Mouse (Mus musculus) limb, embryonic 13.5 days (tissue): Measurements from ENCODE around the gene Fli1. TPM values are rescaled to one million over a fixed set of nuclear protein-coding genes. Genes with fewer than 3 reads are reported as not detected.

Source experiments
- ATAC-seq: fragments of 200-750 bp; cut with Nextera tagmentation; 2 replicates; pipeline ENCODE4 v1.8.0; 2017; ENCODE audit warnings: low read depth, moderate number of reproducible peaks, moderate TSS enrichment; ENCODE audit not compliant: low FRiP score
- H3K27ac ChIP-seq: fragments of 300-500 bp; sonication (generic); 2 replicates; pipeline ENCODE4 v1.5.1; 2015; ENCODE audit warnings: inconsistent platforms, mild to moderate bottlenecking, moderate library complexity
- H3K27me3 ChIP-seq: fragments of 300-500 bp; sonication (generic); 2 replicates; pipeline ENCODE4 v1.6.1; 2015; ENCODE audit warnings: mild to moderate bottlenecking, inconsistent platforms
- H3K36me3 ChIP-seq: fragments of 300-500 bp; sonication (generic); 2 replicates; pipeline ENCODE4 v1.6.1; 2015; ENCODE audit warnings: inconsistent platforms, mild to moderate bottlenecking, moderate library complexity
- H3K4me1 ChIP-seq: fragments of 300-500 bp; sonication (generic); 2 replicates; pipeline ENCODE4 v1.6.1; 2015; ENCODE audit warnings: inconsistent platforms
- H3K4me2 ChIP-seq: fragments of 300-500 bp; sonication (generic); replicated peaks from 2 replicates; pipeline ENCODE4 v1.6.1; 2015; ENCODE audit warnings: inconsistent platforms, mild to moderate bottlenecking, moderate library complexity
- H3K4me3 ChIP-seq: fragments of 300-500 bp; sonication (generic); 2 replicates; pipeline ENCODE4 v1.5.1; 2015; ENCODE audit warnings: moderate library complexity, mild to moderate bottlenecking, inconsistent platforms
- H3K9ac ChIP-seq: fragments of 300-500 bp; sonication (generic); 2 replicates; pipeline ENCODE4 v1.6.1; 2015; ENCODE audit warnings: mild to moderate bottlenecking, inconsistent platforms
- H3K9me3 ChIP-seq: fragments of 300-500 bp; sonication (generic); 2 replicates; pipeline ENCODE4 v1.6.1; 2016; ENCODE audit warnings: inconsistent platforms
- WGBS: fragments of 180-500 bp; shearing (Covaris S2); methylation state at CpG from one replicate; pipeline ENCODE4 v1.1.7; 2015; 5-methylcytosine and 5-hydroxymethylcytosine counted together
- polyA plus RNA-seq: library from polyadenylated mRNA; unstranded; fragments of >200 nt; fragmentation: Nextera tagmentation; extraction: Ambion mirVana; gene quantifications from 2 replicates; pipeline ENCODE4 v1.2.1, GENCODE M21; 2015

Gene Fli1
- polyA plus RNA-seq, 1 experiment from 2014 or later = 34.3 TPM

DNA sequence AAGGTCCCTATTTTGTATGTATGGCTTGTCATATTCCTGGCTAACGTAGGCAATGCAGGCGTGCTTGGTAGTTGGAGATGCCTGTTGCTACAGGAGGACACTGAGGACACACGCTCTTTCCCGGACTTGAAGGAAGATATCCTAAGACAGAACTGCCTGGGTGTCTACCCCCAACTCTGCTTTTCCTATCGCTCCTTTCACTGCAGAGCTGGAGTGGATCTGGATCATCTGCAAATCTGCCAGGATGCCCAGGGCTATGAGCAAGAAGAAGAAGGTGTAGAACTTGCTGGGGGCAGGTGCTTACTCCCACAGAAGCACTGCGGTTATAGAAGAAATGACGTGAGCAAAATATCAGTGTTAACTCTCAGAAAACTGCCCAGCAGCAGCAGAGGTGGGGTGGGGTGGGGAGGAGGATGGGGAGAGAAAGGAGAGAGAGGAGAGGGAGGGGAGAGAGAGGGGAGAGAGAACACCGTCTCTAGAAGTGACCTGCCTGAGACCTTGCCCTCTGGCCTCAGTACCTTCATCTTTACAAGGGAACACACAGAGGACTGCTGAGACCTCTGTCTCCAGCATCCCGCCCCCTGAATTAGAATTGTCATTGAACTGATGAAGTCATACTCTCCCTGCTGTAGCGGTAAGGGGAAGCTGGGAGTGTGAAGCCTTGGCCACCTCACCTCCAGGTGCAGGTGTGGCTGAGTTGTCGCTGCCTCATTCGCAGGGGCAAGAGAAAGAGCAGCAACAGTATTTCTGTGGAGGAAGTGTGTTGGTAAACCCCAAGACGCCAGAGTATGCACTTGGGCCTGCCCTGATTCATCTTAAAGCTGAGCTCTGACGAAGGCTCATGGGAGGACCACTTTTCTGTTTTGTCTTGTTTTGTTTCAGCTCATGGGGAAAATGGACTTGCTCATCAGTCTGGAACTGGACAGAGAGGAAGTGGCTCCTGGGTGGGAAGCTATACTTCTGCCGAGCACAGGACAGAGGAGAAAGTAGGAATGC lies 35.5 kb downstream of the Fli1 start:
- Histone ChIP-seq H3K4me2 (no peak overlapping the region), H3K9ac (no peak overlapping the region), H3K4me1 (peaks cover 72% of the 10 kb centered on the region), H3K27me3 (no peaks in the 10 kb centered on the region), H3K27ac (peak overlapping the region; percentile 39), H3K9me3 (no peaks in the 10 kb centered on the region), H3K36me3 (no peaks in the 10 kb centered on the region), H3K4me3 (no peak overlapping the region)
- 65% methylated on average over 15 of the region's 15 CpGs for WGBS
- no peak for ATAC-seq

GRCm38 (mm10) chr9:32506161-32506560 lies 36.5 kb downstream of the Fli1 start:
- 55% methylated on average over 8 of the region's 8 CpGs for WGBS
- Histone ChIP-seq H3K27ac (no peak overlapping the region; the same call in 1 of the 2 replicates), H3K4me3 (no peak overlapping the region), H3K4me2 (no peak overlapping the region), H3K9me3 (no peaks in the 10 kb centered on the region), H3K36me3 (no peaks in the 10 kb centered on the region), H3K27me3 (no peaks in the 10 kb centered on the region), H3K4me1 (peaks cover 75% of the 10 kb centered on the region), H3K9ac (no peak overlapping the region; the same call in 1 of the 2 replicates)
- no peak for ATAC-seq

DNA sequence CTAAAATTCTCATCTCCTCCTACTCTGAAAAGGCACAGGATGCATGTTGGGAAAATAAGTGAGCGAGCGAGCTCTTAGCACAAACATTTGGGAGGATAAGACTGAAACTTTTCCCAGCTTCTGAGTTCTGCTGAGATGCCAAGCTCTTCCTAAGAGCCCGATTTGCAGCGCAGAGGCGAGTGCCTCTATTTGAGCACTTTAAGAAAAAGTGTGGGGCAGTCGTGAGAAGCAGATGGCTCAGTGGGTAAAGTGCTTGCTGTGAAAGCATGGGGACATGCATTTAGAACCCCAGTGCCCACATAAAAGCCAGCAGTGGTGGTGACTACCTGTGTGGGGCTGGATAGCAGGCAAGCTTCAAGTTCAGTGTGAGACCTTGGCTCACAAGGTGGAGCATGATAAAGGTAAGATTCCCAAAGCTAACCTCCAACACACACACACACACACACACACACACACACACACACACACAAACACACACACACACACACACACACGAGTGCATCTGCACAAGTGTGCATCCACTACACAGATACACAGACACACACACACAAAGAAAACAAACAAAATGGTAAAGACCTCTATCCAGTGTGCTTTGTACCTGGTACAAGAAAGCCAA lies 37.1 kb downstream of the Fli1 start:
- no peak overlapping the region for H3K9ac ChIP-seq
- H3K4me1 ChIP-seq = peaks cover 74% of the 10 kb centered on the region
- WGBS = 79% methylated on average over 7 of the region's 7 CpGs
- no peak overlapping the region for H3K4me3 ChIP-seq
- H3K4me2 ChIP-seq = no peak overlapping the region
- no peaks in the 10 kb centered on the region for H3K27me3 ChIP-seq
- no peaks in the 10 kb centered on the region for H3K36me3 ChIP-seq
- H3K9me3 ChIP-seq = no peaks in the 10 kb centered on the region
- ATAC-seq = no peak
- H3K27ac ChIP-seq = peak overlapping the region; percentile 6; the same call in 1 of the 2 replicates

DNA sequence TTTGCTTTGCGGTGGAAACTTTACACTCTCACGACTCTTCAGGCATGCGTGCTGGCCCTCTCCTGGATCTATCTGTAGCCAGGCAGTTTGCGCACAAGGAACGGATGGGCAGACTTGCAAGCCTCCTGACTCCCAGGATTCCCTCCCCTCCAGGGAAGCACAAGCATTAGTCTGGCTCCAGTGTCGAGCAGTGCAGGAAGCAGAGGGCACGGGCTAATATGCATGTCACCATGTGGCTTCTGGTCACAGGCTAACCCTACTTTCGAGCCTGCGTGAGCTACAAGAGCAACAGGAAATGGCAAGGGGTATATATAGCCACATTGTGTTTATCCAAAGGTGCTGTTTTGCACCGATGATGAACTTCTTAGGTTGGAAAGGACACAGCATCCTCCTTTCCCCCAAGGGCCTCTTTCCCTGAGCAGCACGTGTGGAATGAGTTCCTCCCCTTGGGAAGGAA lies 38.6 kb downstream of the Fli1 start:
- Histone ChIP-seq H3K27ac (no peak overlapping the region), H3K36me3 (no peaks in the 10 kb centered on the region), H3K9me3 (no peaks in the 10 kb centered on the region), H3K27me3 (no peaks in the 10 kb centered on the region), H3K9ac (no peak overlapping the region), H3K4me1 (peaks cover 72% of the 10 kb centered on the region), H3K4me3 (no peak overlapping the region), H3K4me2 (no peak overlapping the region)
- ATAC-seq = no peak
- WGBS = 49% methylated on average over 11 of the region's 11 CpGs

DNA sequence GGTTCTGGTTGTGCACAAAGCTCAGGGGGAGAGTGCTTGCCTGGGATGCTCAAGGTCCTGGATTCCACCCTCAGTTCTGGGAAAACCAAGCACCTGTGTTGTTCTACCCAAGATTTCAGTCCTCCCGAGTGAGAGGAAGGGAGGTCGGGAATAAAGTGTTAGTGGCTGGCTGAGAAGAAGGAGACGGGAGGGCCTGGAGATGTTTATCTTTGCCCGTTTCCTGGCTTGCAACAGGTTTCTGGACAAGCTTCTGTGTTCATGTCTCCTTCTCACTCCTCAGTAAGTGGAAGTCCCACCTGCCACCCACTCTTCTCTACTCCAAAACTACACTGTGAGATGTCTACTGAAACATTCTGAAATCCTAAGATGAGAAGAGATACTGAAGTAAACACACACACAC lies 39.2 kb downstream of the Fli1 start:
- no peak for ATAC-seq
- no peaks in the 10 kb centered on the region for H3K9me3 ChIP-seq
- H3K4me1 ChIP-seq = peaks cover 66% of the 10 kb centered on the region
- H3K4me3 ChIP-seq = no peak overlapping the region
- no peak overlapping the region for H3K9ac ChIP-seq
- no peak overlapping the region for H3K4me2 ChIP-seq
- no peaks in the 10 kb centered on the region for H3K36me3 ChIP-seq
- no peaks in the 10 kb centered on the region for H3K27me3 ChIP-seq
- no peak overlapping the region for H3K27ac ChIP-seq
- 48% methylated on average over 4 of the region's 4 CpGs for WGBS

DNA sequence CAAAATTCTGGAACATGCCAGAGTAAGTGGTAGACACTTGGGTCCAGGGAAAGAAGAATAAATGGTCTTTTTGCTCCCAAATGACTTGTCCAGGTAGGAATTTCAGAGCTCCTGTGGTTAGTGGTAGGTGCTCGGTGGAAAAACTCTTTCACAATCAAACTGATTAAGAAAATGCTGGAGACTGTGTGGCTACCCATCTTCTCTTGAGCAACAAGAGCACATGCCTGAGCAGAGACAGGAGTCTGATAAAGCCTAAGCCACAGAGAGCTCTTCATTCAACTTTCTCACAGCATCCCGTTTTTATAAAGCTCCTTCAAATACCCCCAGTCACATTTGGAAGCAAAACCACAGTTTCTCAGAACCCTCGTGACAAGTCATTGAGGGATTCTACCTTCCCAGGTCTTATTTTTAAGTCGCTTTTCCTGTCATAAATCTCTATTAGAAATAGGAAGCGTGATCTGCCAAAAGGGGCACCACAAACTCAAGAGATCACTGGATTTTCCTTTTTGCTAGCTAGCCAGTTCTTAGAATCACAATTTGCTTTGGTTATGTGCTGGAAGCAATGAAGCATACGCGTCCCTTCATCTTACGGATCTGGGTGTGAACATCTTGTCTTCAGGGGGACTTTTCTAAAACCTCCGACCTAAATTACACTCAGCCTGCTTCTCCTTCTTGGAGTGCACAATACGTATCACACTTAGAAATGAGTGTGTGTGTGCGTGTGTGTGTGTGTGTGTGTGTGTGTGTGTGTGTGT lies 40.2 kb downstream of the Fli1 start:
- H3K4me2 ChIP-seq = no peak overlapping the region
- no peak for ATAC-seq
- no peaks in the 10 kb centered on the region for H3K36me3 ChIP-seq
- H3K27me3 ChIP-seq = no peaks in the 10 kb centered on the region
- WGBS = 79% methylated on average over 10 of the region's 11 CpGs
- H3K4me1 ChIP-seq = peaks cover 57% of the 10 kb centered on the region
- H3K9ac ChIP-seq = no peak overlapping the region
- H3K9me3 ChIP-seq = no peaks in the 10 kb centered on the region
- no peak overlapping the region for H3K27ac ChIP-seq
- no peak overlapping the region for H3K4me3 ChIP-seq

GRCm38 (mm10) chr9:32500886-32501285 lies 41.8 kb downstream of the Fli1 start:
- H3K9me3 ChIP-seq = no peaks in the 10 kb centered on the region
- no peak for ATAC-seq
- H3K4me1 ChIP-seq = peaks cover 52% of the 10 kb centered on the region
- no peaks in the 10 kb centered on the region for H3K36me3 ChIP-seq
- no peak overlapping the region for H3K9ac ChIP-seq
- 84% methylated on average over 8 of the region's 8 CpGs for WGBS
- no peak overlapping the region for H3K27ac ChIP-seq
- H3K4me3 ChIP-seq = no peak overlapping the region
- H3K4me2 ChIP-seq = no peak overlapping the region
- no peaks in the 10 kb centered on the region for H3K27me3 ChIP-seq

GRCm38 (mm10) chr9:32500063-32500462 lies 42.6 kb downstream of the Fli1 start:
- Histone ChIP-seq H3K9me3 (no peaks in the 10 kb centered on the region), H3K4me2 (no peak overlapping the region), H3K4me1 (peaks cover 56% of the 10 kb centered on the region), H3K9ac (no peak overlapping the region), H3K36me3 (no peaks in the 10 kb centered on the region), H3K4me3 (no peak overlapping the region), H3K27me3 (no peaks in the 10 kb centered on the region), H3K27ac (no peak overlapping the region)
- 64% methylated on average over 5 of the region's 5 CpGs for WGBS
- ATAC-seq = no peak

DNA sequence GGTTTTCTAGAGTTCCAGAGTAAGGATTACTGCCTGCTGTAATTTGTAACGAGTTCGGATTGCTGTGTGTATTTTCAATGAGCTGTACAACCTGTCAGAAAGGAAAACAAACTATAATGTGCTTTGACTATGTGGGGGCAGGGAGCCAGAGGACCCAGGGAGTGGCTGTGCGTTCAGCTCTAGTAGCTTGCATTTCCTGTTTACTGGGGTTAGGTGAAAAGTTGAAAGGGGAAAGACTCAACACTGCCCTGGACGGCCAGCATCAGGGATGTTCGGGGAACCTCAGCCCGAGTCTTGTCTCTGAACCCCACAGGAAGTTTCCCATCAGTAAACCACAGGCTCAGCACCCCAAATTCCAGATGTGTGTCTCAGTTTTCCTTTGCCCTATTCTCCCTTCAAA lies 43.2 kb downstream of the Fli1 start:
- Histone ChIP-seq H3K4me3 (no peak overlapping the region), H3K9me3 (no peaks in the 10 kb centered on the region), H3K27ac (no peak overlapping the region), H3K36me3 (no peaks in the 10 kb centered on the region), H3K4me1 (peaks cover 61% of the 10 kb centered on the region), H3K27me3 (no peaks in the 10 kb centered on the region), H3K4me2 (no peak overlapping the region), H3K9ac (no peak overlapping the region)
- 33% methylated on average over 6 of the region's 6 CpGs for WGBS
- ATAC-seq = no peak

- H3K9ac ChIP-seq = no peak overlapping the region
- ATAC-seq = 0 out of 2 replicates have a peak, but pooled peaks have one; percentile 25
Measured at GRCm38 (mm10) chr9:32495643-32495997, 47.0 kb downstream of the Fli1 start.

DNA sequence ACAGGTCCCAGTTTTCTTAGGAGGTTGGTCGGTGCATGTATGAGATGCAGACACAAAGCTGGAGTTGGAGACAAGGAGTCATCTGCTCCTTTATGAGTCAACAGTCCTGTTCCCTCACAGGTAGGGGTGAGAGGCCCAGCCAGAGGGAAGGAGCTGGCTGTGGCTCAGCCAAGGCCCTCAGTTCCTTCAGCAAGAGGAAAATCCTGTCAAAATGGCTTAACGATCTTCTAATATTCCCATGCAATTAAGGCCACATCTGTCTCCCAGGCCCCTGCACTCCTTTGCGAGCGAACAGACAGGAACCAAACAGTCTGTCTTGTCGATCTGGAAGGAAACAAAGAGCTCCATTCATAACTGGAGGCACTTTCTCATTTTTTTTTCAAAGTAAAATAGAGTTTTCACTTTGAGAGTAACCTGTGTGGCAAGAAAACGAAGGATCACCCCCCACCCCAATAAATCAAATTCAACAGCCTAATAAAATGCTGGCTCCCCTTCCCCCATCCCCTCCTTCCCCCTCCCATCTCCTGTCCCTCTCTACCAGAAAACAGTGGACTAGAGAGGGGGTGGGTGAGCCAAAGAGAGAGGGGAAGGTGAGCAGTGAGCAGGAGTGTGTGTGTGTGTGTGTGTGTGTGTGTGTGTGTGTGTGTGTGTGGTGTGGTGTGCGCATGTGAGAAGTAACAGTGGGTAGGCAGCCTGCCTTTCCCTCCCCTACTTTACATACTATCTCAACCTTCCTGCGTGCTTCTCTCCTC lies 47.6 kb downstream of the Fli1 start:
- H3K4me1 ChIP-seq = peaks cover 73% of the 10 kb centered on the region
- ATAC-seq = peak; percentile 76
- 1% methylated on average over 7 of the region's 8 CpGs for WGBS

More at GRCm38 (mm10) chr9:32495643-32495997, 47.0 kb downstream of the Fli1 start:
- Histone ChIP-seq H3K36me3 (no peaks in the 10 kb centered on the region), H3K4me1 (peaks cover 72% of the 10 kb centered on the region), H3K27me3 (no peaks in the 10 kb centered on the region), H3K4me3 (no peak overlapping the region), H3K27ac (peak overlapping the region; percentile 81), H3K9me3 (no peaks in the 10 kb centered on the region), H3K4me2 (peak overlapping the region; percentile 51)
- 20% methylated on average over 7 of the region's 7 CpGs for WGBS

More for the DNA sequence above, 47.6 kb downstream of the Fli1 start:
- H3K4me3 ChIP-seq = no peak overlapping the region
- H3K27ac ChIP-seq = peak overlapping the region; percentile 81
- peak overlapping the region; percentile 51 for H3K4me2 ChIP-seq
- no peaks in the 10 kb centered on the region for H3K27me3 ChIP-seq
- H3K9me3 ChIP-seq = no peaks in the 10 kb centered on the region
- no peak overlapping the region for H3K9ac ChIP-seq
- H3K36me3 ChIP-seq = no peaks in the 10 kb centered on the region
